Mouse (Mus musculus): ENCODE data around the gene Cyp27b1. TPM values are rescaled to one million over a fixed set of nuclear protein-coding genes. Genes with fewer than 3 reads are reported as not detected.

Gene Cyp27b1
- 0.64 and 0.89 TPM in 2 replicates for polyA plus RNA-seq (2012; rRNA removed)

GRCm38 (mm10) chr10:127047954-127048353, at the start of gene Cyp27b1:
Gene Cyp27b1, plus strand, starts transcription at chr10:127048250.

DNA sequence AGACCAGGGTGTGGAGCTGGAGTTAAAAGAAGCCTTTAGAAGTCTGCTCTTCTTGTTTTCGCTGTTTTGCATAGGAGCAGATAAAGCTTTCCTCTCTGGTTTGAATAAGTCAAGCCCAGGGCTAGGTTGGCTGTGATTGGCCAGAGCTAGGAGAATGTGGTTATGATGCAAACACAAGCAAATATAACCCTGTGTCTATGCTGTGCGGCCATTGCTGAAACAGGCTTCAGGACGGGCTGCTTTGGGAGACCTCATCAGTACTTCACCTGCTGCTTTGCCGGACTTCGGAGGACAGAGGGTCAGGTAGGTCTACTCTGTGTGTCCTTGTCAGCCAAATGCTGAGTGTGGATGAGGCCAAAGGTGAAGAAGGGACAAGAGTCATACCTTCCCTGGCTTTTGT, 47.5 kb upstream of the Cyp27b1 start, which contains the start of gene Avil:
TSS of gene Avil (plus strand) at position 181 of the 400 bp plus-strand sequence.

GRCm38 (mm10) chr10:127030336-127031296, 17.4 kb upstream of the Cyp27b1 start, which contains the start of gene Tsfm:
Gene Tsfm, minus strand, starts transcription at chr10:127030840.

DNA sequence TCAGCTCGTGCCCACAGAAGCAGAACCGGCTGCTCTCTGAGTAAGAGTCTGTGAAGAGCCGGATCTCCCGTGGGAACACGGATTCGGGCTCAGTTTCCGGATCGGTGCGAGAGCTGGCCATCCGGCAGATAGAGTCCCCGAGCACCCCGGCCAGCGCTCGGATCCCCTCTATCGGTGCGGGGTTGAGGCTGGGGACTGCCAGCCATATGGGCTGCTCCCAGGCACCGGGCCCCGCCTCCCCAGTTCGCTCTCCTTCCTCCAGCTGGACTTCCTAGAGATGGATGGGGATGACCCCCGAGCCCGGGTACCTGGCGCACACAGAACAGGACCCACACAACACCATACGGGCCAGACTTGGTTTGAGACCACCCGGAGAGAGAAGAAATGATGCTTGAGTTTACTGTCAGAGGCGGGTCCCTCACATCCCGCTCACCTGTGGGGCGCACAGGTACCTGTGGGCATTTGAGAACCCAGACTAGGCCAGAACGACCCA, 6.7 kb upstream of the Cyp27b1 start, which contains the start of the genes Mettl1 and Eef1akmt3:
TSS of gene Mettl1 (plus strand) at position 141 of the 493 bp plus-strand sequence.
TSS of gene Eef1akmt3 (minus strand) at position 240 of the 493 bp plus-strand sequence.

DNA sequence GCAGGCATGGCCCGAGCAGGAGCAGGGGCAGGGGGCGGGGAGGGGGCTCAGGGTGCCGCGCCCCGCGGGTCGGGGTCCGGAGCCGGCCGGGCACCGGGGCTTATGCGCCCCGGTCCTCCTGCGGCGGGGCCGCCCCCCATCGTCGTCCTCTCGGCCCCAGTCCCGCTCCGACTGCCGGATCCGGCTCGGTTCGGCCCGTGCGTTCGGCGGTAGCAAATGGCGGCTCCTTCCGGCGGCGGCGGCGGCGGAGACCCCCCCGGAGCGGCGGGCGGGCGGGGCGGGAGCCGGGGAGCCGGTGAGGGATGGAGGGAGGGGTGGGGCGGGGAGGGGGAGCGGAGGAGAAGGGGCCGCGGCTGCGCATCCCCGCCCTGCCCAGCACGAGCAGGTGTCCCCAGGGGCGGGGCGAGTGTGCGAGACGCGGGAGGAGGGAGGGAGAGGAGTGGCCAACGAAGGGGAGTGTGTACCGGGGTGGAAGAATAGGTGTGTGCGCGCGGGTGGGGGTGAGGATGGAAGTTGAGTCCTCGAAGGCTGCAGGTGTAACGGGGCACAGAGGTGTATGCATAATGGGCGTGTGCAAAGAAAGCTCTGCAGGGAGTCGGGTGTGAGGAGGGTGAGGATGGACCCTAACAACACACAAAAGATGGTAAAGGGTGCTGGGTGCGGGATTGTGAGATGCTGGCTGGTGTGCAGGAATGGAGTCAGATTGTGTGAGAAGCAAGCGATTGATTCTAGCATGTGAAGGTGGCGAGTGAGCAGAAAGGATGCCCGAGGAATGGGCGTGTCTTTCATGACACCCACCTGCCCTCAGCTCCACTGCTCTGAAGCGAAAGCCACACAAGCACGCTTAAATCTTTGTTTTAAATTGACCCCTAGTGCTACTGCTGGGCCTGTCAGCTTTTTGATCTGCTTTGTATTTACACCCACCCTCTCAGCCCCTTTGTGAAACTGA, 12.2 kb downstream of the Cyp27b1 start, which contains the start of gene March9:
TSS of gene March9 (minus strand) at position 217 of the 949 bp plus-strand sequence.

DNA sequence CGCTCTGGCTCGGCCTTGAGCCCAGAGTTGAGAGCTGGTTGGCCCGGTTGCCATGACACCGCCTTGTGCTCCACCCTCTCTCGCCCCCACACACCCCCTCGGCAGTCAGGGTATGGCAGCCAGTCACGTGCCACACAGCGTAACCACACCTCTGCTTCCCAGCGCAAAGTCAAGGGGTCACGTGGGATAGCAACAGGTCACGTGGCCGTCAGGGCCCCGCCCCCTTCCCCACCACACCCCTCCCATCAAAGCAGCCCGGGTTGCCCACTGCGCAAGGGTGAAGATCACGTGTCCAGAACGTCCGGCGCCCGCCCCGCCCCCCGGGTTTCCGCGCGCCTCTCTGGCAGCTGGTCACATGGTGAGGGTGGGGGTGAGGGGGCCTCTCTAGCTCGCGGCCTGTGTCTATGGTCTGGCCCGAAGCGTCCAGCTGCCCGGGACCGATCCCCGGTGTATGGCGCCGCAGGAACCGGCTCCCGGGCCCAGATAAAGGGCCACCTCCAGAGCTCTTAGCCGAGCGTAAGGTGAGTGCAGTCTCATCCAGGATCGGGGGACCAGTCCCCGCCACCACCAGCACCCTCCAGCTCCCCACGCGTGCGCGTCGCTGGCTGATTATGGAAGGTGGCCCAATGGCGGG, 15.3 kb downstream of the Cyp27b1 start, which contains the start of gene Cdk4:
TSS of gene Cdk4 (plus strand) at position 296 of the 634 bp plus-strand sequence.

GRCm38 (mm10) chr10:127070190-127071121, 22.4 kb downstream of the Cyp27b1 start, which contains the start of gene Tspan31:
Gene Tspan31, minus strand, starts transcription at chr10:127070264.

GRCm38 (mm10) chr10:127075080-127075479, 27.0 kb downstream of the Cyp27b1 start, which contains the start of gene Agap2:
Gene Agap2, plus strand, starts transcription at chr10:127075284.

Other genes with a start within 250 kb of the Cyp27b1 start
- gene Atp23, start 146.9 kb upstream of the Cyp27b1 start, polyA plus RNA-seq (2012; rRNA removed) = 13.9 and 15.1 TPM in 2 replicates
- gene Ctdsp2, start 69.5 kb upstream of the Cyp27b1 start, polyA plus RNA-seq (2012; rRNA removed) = 152 and 173 TPM in 2 replicates
- gene Avil, start 47.5 kb upstream of the Cyp27b1 start, polyA plus RNA-seq (2012; rRNA removed) = 0.09 and 0.25 TPM in 2 replicates
- gene Tsfm, start 17.4 kb upstream of the Cyp27b1 start, polyA plus RNA-seq (2012; rRNA removed) = 53.1 and 69.5 TPM in 2 replicates
- 29.7 and 33.5 TPM in 2 replicates for gene Mettl1, start 6.8 kb upstream of the Cyp27b1 start, polyA plus RNA-seq (2012; rRNA removed)
- 0.95 and 1.1 TPM in 2 replicates for gene Eef1akmt3, start 6.7 kb upstream of the Cyp27b1 start, polyA plus RNA-seq (2012; rRNA removed)
- gene March9, start 11.9 kb downstream of the Cyp27b1 start, polyA plus RNA-seq (2012; rRNA removed) = 19.1 and 27.0 TPM in 2 replicates
- 382 and 484 TPM in 2 replicates for gene Cdk4, start 15.3 kb downstream of the Cyp27b1 start, polyA plus RNA-seq (2012; rRNA removed)
- gene Tspan31, start 22.0 kb downstream of the Cyp27b1 start, polyA plus RNA-seq (2012; rRNA removed) = 105 and 119 TPM in 2 replicates
- 18.0 and 26.2 TPM in 2 replicates for gene Agap2, start 27.0 kb downstream of the Cyp27b1 start, polyA plus RNA-seq (2012; rRNA removed)
- 72.1 and 89.3 TPM in 2 replicates for gene Os9, start 72.9 kb downstream of the Cyp27b1 start, polyA plus RNA-seq (2012; rRNA removed)
- 11.4 and 16.1 TPM in 2 replicates for gene B4galnt1, start 117.0 kb downstream of the Cyp27b1 start, polyA plus RNA-seq (2012; rRNA removed)
- gene Slc26a10, start 132.4 kb downstream of the Cyp27b1 start, polyA plus RNA-seq (2012; rRNA removed) = 2.0 and 2.7 TPM in 2 replicates
- 71.4 and 75.9 TPM in 2 replicates for gene Arhgef25, start 141.8 kb downstream of the Cyp27b1 start, polyA plus RNA-seq (2012; rRNA removed)
- gene Dtx3, start 147.5 kb downstream of the Cyp27b1 start, polyA plus RNA-seq (2012; rRNA removed) = 262 and 306 TPM in 2 replicates
- gene Pip4k2c, start 163.3 kb downstream of the Cyp27b1 start, polyA plus RNA-seq (2012; rRNA removed) = 32.8 and 34.9 TPM in 2 replicates
- gene Kif5a, start 215.1 kb downstream of the Cyp27b1 start, polyA plus RNA-seq (2012; rRNA removed) = 6.4 and 7.0 TPM in 2 replicates
- 245 and 250 TPM in 2 replicates for gene Dctn2, start 218.1 kb downstream of the Cyp27b1 start, polyA plus RNA-seq (2012; rRNA removed)
- gene Mbd6, start 240.8 kb downstream of the Cyp27b1 start, polyA plus RNA-seq (2012; rRNA removed) = 51.3 and 61.2 TPM in 2 replicates

Measured in ovary, adult 2 months (tissue).